9 mouse cellular contexts compared by ENCODE assay signal in genomic region chr3:95816681-95817080, GRCm38 (mm10). TPM values are rescaled to one million over a fixed set of nuclear protein-coding genes. Genes with fewer than 3 reads are reported as not detected.
DNase-seq lines count a peak whose midpoint lies in the region; ATAC-seq and TF ChIP-seq lines count a peak whose summit lies in the region.
"Had no signal": no experiment of that assay in that cellular context is flagged by ENCODE, and none has a peak within 500 bp of the region (broad histone marks: within the 10 kb centered on the region; RNA-seq: fewer than 3 reads in every experiment).

No protein-coding gene starts in this region.

- TF ChIP-seq CTCF in hindbrain, postnatal 0 days (IDR thresholded peaks at IDR 0.05; ENCODE audit: low read depth), result no peak
- TF ChIP-seq CTCF in thymus, adult 2 months (IDR thresholded peaks at IDR 0.05; ENCODE audit: borderline replicate concordance, control insufficient read depth, extremely low read depth, insufficient read depth, low read length, poor library complexity), result no peak

- peak overlapping the region; percentile 2; the same call in 1 of the 2 replicates for H3K4me3 ChIP-seq in kidney, embryonic 15.5 days (replicated peaks)
- 0 out of 2 replicates have a peak overlapping the region, but pooled peaks have one; percentile 1 for H3K4me3 ChIP-seq in embryonic facial prominence, embryonic 12.5 days
- peak overlapping the region; percentile 81; the same call in 1 of the 2 replicates for H3K4me3 ChIP-seq in hindbrain, postnatal 0 days (ENCODE audit: low read length)
- peak overlapping the region; percentile 1; the same call in 1 of the 2 replicates for H3K4me3 ChIP-seq in midbrain, embryonic 16.5 days (ENCODE audit: low read depth, low read length)
- no peak overlapping the region for H3K4me3 ChIP-seq in thymus, adult 2 months (ENCODE audit: control insufficient read depth, insufficient read depth, low read length)

- DNase-seq in kidney, adult 11 months, result no peak
- no peak for DNase-seq in hindbrain, postnatal 0 days (ENCODE audit: low spot score)
- no peak for DNase-seq in adrenal gland, postnatal 14 days
- no peak for DNase-seq in left cerebral cortex, adult 8-10 months (ENCODE audit: low spot score in 2 of 2)
- DNase-seq in thymus, adult 2 months, result no peak
- DNase-seq: right cerebral cortex, postnatal 14 days had no signal

- H3K4me2 ChIP-seq in kidney, embryonic 15.5 days, result peak overlapping the region; percentile 61
- peak overlapping the region; percentile 68 for H3K4me2 ChIP-seq in embryonic facial prominence, embryonic 12.5 days (replicated peaks)
- H3K4me2 ChIP-seq in hindbrain, postnatal 0 days (ENCODE audit: low read depth, low read length), result peak overlapping the region; percentile 62
- peak overlapping the region; percentile 40 for H3K4me2 ChIP-seq in midbrain, embryonic 16.5 days (ENCODE audit: low read length)

- ATAC-seq in kidney, embryonic 15.5 days (replicated peaks; ENCODE audit: low FRiP score), result no peak
- ATAC-seq in embryonic facial prominence, embryonic 12.5 days (ENCODE audit: insufficient number of reproducible peaks, insufficient read depth, low FRiP score, low TSS enrichment), result no peak
- ATAC-seq in hindbrain, postnatal 0 days, result no peak
- ATAC-seq in midbrain, embryonic 16.5 days, result no peak

- no peaks in the 10 kb centered on the region for H3K9me3 ChIP-seq in kidney, embryonic 15.5 days (replicated peaks)
- H3K9me3 ChIP-seq in embryonic facial prominence, embryonic 12.5 days, result no peaks in the 10 kb centered on the region
- no peaks in the 10 kb centered on the region for H3K9me3 ChIP-seq in hindbrain, postnatal 0 days (ENCODE audit: low read length)
- H3K9me3 ChIP-seq in midbrain, embryonic 16.5 days (replicated peaks; ENCODE audit: control insufficient read depth, low read length, poor library complexity, severe bottlenecking), result no peaks in the 10 kb centered on the region

- no peaks in the 10 kb centered on the region; the same call in 1 of the 2 replicates for H3K36me3 ChIP-seq in kidney, embryonic 15.5 days
- peaks cover 4% of the 10 kb centered on the region; the same call in 1 of the 2 replicates for H3K36me3 ChIP-seq in embryonic facial prominence, embryonic 12.5 days
- H3K36me3 ChIP-seq in hindbrain, postnatal 0 days (ENCODE audit: insufficient read depth, low read length), result no peaks in the 10 kb centered on the region
- H3K36me3 ChIP-seq in midbrain, embryonic 16.5 days (ENCODE audit: control insufficient read depth, insufficient read depth, low read length), result no peaks in the 10 kb centered on the region
- H3K36me3 ChIP-seq in thymus, adult 2 months (ENCODE audit: control insufficient read depth, insufficient read depth, low read length), result no peaks in the 10 kb centered on the region

- no peak overlapping the region for H3K27ac ChIP-seq in kidney, embryonic 15.5 days
- H3K27ac ChIP-seq in embryonic facial prominence, embryonic 12.5 days, result no peak overlapping the region
- H3K27ac ChIP-seq in hindbrain, postnatal 0 days, result no peak overlapping the region
- no peak overlapping the region for H3K27ac ChIP-seq in midbrain, embryonic 16.5 days (ENCODE audit: low read length)
- no peak overlapping the region for H3K27ac ChIP-seq in thymus, adult 2 months (ENCODE audit: control insufficient read depth, insufficient read depth, low read length)

- no peak overlapping the region for H3K9ac ChIP-seq in kidney, embryonic 15.5 days
- H3K9ac ChIP-seq in embryonic facial prominence, embryonic 12.5 days, result no peak overlapping the region
- no peak overlapping the region for H3K9ac ChIP-seq in hindbrain, postnatal 0 days (replicated peaks; ENCODE audit: low read length)
- H3K9ac ChIP-seq in midbrain, embryonic 16.5 days (ENCODE audit: low read depth, low read length), result no peak overlapping the region

- H3K27me3 ChIP-seq in kidney, embryonic 15.5 days, result no peaks in the 10 kb centered on the region
- H3K27me3 ChIP-seq in embryonic facial prominence, embryonic 12.5 days, result no peaks in the 10 kb centered on the region
- H3K27me3 ChIP-seq in hindbrain, postnatal 0 days (ENCODE audit: insufficient read depth, low read length), result no peaks in the 10 kb centered on the region
- no peaks in the 10 kb centered on the region for H3K27me3 ChIP-seq in midbrain, embryonic 16.5 days (ENCODE audit: control insufficient read depth, insufficient read depth, low read depth, low read length)
- no peaks in the 10 kb centered on the region for H3K27me3 ChIP-seq in thymus, adult 2 months (ENCODE audit: control insufficient read depth, insufficient read depth, low read length)

- no peak for TF ChIP-seq POLR2A in thymus, adult 2 months (IDR thresholded peaks at IDR 0.05; ENCODE audit: control insufficient read depth, extremely low read depth, insufficient read depth, low read length, poor library complexity)

- H3K4me1 ChIP-seq in kidney, embryonic 15.5 days, result peaks cover 20% of the 10 kb centered on the region
- H3K4me1 ChIP-seq in embryonic facial prominence, embryonic 12.5 days, result peaks cover 20% of the 10 kb centered on the region
- peaks cover 9% of the 10 kb centered on the region for H3K4me1 ChIP-seq in hindbrain, postnatal 0 days (ENCODE audit: insufficient read depth, low read length)
- peaks cover 26% of the 10 kb centered on the region for H3K4me1 ChIP-seq in midbrain, embryonic 16.5 days (ENCODE audit: control insufficient read depth, insufficient read depth, low read length)
- peaks cover 2% of the 10 kb centered on the region; the same call in 1 of the 2 replicates for H3K4me1 ChIP-seq in thymus, adult 2 months (replicated peaks; ENCODE audit: control insufficient read depth, insufficient read depth, low read length)

- 88% methylated on average over 3 of the region's 3 CpGs for WGBS in kidney, embryonic 15.5 days
- 93% methylated on average over 3 of the region's 3 CpGs for WGBS in embryonic facial prominence, embryonic 12.5 days
- WGBS in hindbrain, postnatal 0 days, result 86% methylated on average over 3 of the region's 3 CpGs
- WGBS in midbrain, embryonic 16.5 days, result 92% methylated on average over 3 of the region's 3 CpGs
- 78% methylated on average over 3 of the region's 3 CpGs for WGBS in thymus, adult 2 months

RNA-seq across cellular contexts. Expression of gene Rprd2, which starts 2.0 kb away (rescaled TPM):
- 22.4 and 23.9 TPM in 2 replicates for polyA plus RNA-seq in kidney, embryonic 15.5 days (2015; fragmentation: Nextera tagmentation; extraction: Ambion mirVana)
- 27.3 and 28.3 TPM in 2 replicates for polyA plus RNA-seq in embryonic facial prominence, embryonic 12.5 days (2016; fragmentation: Nextera tagmentation; extraction: Ambion mirVana)
- total RNA-seq in hindbrain, postnatal 0 days (2014; rRNA removed), result 22.7 and 24.3 TPM in 2 replicates
- polyA plus RNA-seq in hindbrain, postnatal 0 days (2015; fragmentation: Nextera tagmentation; extraction: Ambion mirVana), result 20.3 and 21.2 TPM in 2 replicates
- 21.0 and 24.6 TPM in 2 replicates for polyA plus RNA-seq in midbrain, embryonic 16.5 days (2015; fragmentation: Nextera tagmentation; extraction: Ambion mirVana)
- total RNA-seq in adrenal gland, postnatal 14 days (2021), result 47.4 and 51.5 TPM in 2 replicates
- 10 to 100 TPM; 60.1 to 68.9 (median 62.8) TPM for total RNA-seq in left cerebral cortex, adult 8-10 months (2022)
- 20.1 and 26.5 TPM in 2 replicates for polyA plus RNA-seq in thymus, adult 2 months (2012; rRNA removed)

RNA-seq across cellular contexts. Expression of gene Prpf3, which starts 39.0 kb away (rescaled TPM):
- 49.7 and 52.3 TPM in 2 replicates for polyA plus RNA-seq in kidney, embryonic 15.5 days (2015; fragmentation: Nextera tagmentation; extraction: Ambion mirVana)
- 66.7 and 68.2 TPM in 2 replicates for polyA plus RNA-seq in embryonic facial prominence, embryonic 12.5 days (2016; fragmentation: Nextera tagmentation; extraction: Ambion mirVana)
- total RNA-seq in hindbrain, postnatal 0 days (2014; rRNA removed), result 2.6 and 7.7 TPM in 2 replicates
- 22.6 and 23.0 TPM in 2 replicates for polyA plus RNA-seq in hindbrain, postnatal 0 days (2015; fragmentation: Nextera tagmentation; extraction: Ambion mirVana)
- 33.0 and 35.4 TPM in 2 replicates for polyA plus RNA-seq in midbrain, embryonic 16.5 days (2015; fragmentation: Nextera tagmentation; extraction: Ambion mirVana)
- total RNA-seq in adrenal gland, postnatal 14 days (2021), result 23.0 and 27.2 TPM in 2 replicates
- total RNA-seq in left cerebral cortex, adult 8-10 months (2022), result 10 to 100 TPM; 25.2 to 36.6 (median 36.3) TPM
- 21.1 and 32.5 TPM in 2 replicates for polyA plus RNA-seq in thymus, adult 2 months (2012; rRNA removed)

RNA-seq across cellular contexts. Expression of gene Mrps21, which starts 54.6 kb away (rescaled TPM):
- polyA plus RNA-seq in kidney, embryonic 15.5 days (2015; fragmentation: Nextera tagmentation; extraction: Ambion mirVana), result 404 and 412 TPM in 2 replicates
- 332 and 346 TPM in 2 replicates for polyA plus RNA-seq in embryonic facial prominence, embryonic 12.5 days (2016; fragmentation: Nextera tagmentation; extraction: Ambion mirVana)
- total RNA-seq in hindbrain, postnatal 0 days (2014; rRNA removed), result 128 and 145 TPM in 2 replicates
- polyA plus RNA-seq in hindbrain, postnatal 0 days (2015; fragmentation: Nextera tagmentation; extraction: Ambion mirVana), result 271 and 273 TPM in 2 replicates
- polyA plus RNA-seq in midbrain, embryonic 16.5 days (2015; fragmentation: Nextera tagmentation; extraction: Ambion mirVana), result 247 and 260 TPM in 2 replicates
- 289 and 301 TPM in 2 replicates for total RNA-seq in adrenal gland, postnatal 14 days (2021)
- total RNA-seq in left cerebral cortex, adult 8-10 months (2022), result 100 to 1,000 TPM; 139 to 170 (median 151) TPM
- polyA plus RNA-seq in thymus, adult 2 months (2012; rRNA removed), result 56.3 and 60.5 TPM in 2 replicates

RNA-seq across cellular contexts. Expression of gene Tars2, which starts 56.7 kb away (rescaled TPM):
- polyA plus RNA-seq in kidney, embryonic 15.5 days (2015; fragmentation: Nextera tagmentation; extraction: Ambion mirVana), result 47.3 and 58.4 TPM in 2 replicates
- 49.6 and 52.2 TPM in 2 replicates for polyA plus RNA-seq in embryonic facial prominence, embryonic 12.5 days (2016; fragmentation: Nextera tagmentation; extraction: Ambion mirVana)
- 32.8 and 40.3 TPM in 2 replicates for total RNA-seq in hindbrain, postnatal 0 days (2014; rRNA removed)
- 39.5 and 40.9 TPM in 2 replicates for polyA plus RNA-seq in hindbrain, postnatal 0 days (2015; fragmentation: Nextera tagmentation; extraction: Ambion mirVana)
- 46.2 and 54.1 TPM in 2 replicates for polyA plus RNA-seq in midbrain, embryonic 16.5 days (2015; fragmentation: Nextera tagmentation; extraction: Ambion mirVana)
- total RNA-seq in adrenal gland, postnatal 14 days (2021), result 49.6 and 52.3 TPM in 2 replicates
- total RNA-seq in left cerebral cortex, adult 8-10 months (2022), result 10 to 100 TPM; 36.2 to 40.6 (median 37.4) TPM
- 43.3 and 44.1 TPM in 2 replicates for polyA plus RNA-seq in thymus, adult 2 months (2012; rRNA removed)
